Mouse (Mus musculus) megakaryocyte, embryonic 14.5 days (primary cell): ENCODE results near the gene Col15a1. TPM values are rescaled to one million over a fixed set of nuclear protein-coding genes. Genes with fewer than 3 reads are reported as not detected.

Experiments used
- H3K27me3 ChIP-seq: replicated peaks from 2 replicates; pipeline ENCODE3; 2012; ENCODE audit warnings: inconsistent platforms
- H3K36me3 ChIP-seq: replicated peaks from 2 replicates; pipeline ENCODE3; 2012; ENCODE audit warnings: low read length, inconsistent platforms, mixed read lengths
- H3K4me1 ChIP-seq: 2 replicates; pipeline ENCODE4 v1.6.1; 2012; ENCODE audit warnings: inconsistent platforms
- H3K4me3 ChIP-seq: replicated peaks from 2 replicates; pipeline ENCODE3; 2012; ENCODE audit warnings: moderate library complexity, mild to moderate bottlenecking, inconsistent platforms
- H3K9me3 ChIP-seq: 2 replicates; pipeline ENCODE4 v1.6.1; 2012; ENCODE audit warnings: inconsistent platforms
- FLI1 ChIP-seq: IDR thresholded peaks from 2 replicates; pipeline ENCODE4 v1.6.1; 2012; ENCODE audit warnings: low read length, inconsistent platforms, mixed read lengths
- GATA1 ChIP-seq: IDR thresholded peaks from 3 replicates; pipeline ENCODE4 v1.6.1; 2012; ENCODE audit warnings: mixed read lengths, low read length, inconsistent platforms, borderline replicate concordance
- polyA plus RNA-seq: library from polyadenylated mRNA; stranded (reverse); fragments of >175 nt; gene quantifications from 2 replicates; pipeline ENCODE4 v1.2.3, GENCODE M21; 2012; ENCODE audit warnings: low replicate concordance; ENCODE audit not compliant: insufficient read depth

Col15a1 gene
- polyA plus RNA-seq, 1 experiment: 0.16 TPM

- TF ChIP-seq FLI1: no peak
- no peak for TF ChIP-seq GATA1
- peaks cover 57% of the 10 kb centered on the region for H3K27me3 ChIP-seq
- no peaks in the 10 kb centered on the region for H3K9me3 ChIP-seq
- 0 out of 2 replicates have a peak, but pooled peaks cover 3% of the 10 kb centered on the region for H3K4me1 ChIP-seq
- H3K36me3 ChIP-seq: no peaks in the 10 kb centered on the region
- H3K4me3 ChIP-seq: no peak overlapping the region
Measured at GRCm38 (mm10) chr4:47227756-47228155, 19.8 kb downstream of the Col15a1 start.

GRCm38 (mm10) chr4:47228945-47229344 lies 21.0 kb downstream of the Col15a1 start:
- no peak overlapping the region for H3K4me3 ChIP-seq
- no peak for TF ChIP-seq FLI1
- H3K4me1 ChIP-seq: peaks cover 11% of the 10 kb centered on the region; the same call in 1 of the 2 replicates
- H3K9me3 ChIP-seq: no peaks in the 10 kb centered on the region
- H3K36me3 ChIP-seq: no peaks in the 10 kb centered on the region
- peaks cover 50% of the 10 kb centered on the region for H3K27me3 ChIP-seq

- Histone ChIP-seq H3K4me3 (no peak overlapping the region), H3K36me3 (no peaks in the 10 kb centered on the region), H3K9me3 (no peaks in the 10 kb centered on the region), H3K4me1 (peaks cover 27% of the 10 kb centered on the region), H3K27me3 (peaks cover 47% of the 10 kb centered on the region)
- no peak for TF ChIP-seq FLI1
Measured at GRCm38 (mm10) chr4:47230498-47230897, 22.5 kb downstream of the Col15a1 start.

DNA sequence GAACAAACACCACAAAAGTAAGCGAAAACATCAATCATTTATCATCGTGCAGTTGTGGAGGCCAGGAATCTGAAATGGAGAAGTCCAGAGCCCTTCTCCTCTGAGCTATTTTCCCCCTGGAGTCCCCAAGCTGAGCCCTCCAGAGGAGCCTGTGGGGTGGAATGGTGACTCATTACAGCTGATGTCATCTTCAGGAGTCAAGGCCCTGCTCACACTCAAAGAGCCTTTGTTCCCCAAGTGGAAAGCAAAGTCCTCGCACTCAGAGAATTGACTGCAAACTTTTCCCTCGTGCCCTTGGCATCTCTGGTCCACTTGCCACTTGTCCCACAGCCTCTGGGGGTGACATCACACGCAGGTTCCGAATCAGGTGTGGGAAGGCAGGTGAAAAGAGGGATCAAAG lies 23.4 kb downstream of the Col15a1 start:
- Histone ChIP-seq H3K9me3 (no peaks in the 10 kb centered on the region), H3K27me3 (peaks cover 48% of the 10 kb centered on the region), H3K36me3 (no peaks in the 10 kb centered on the region), H3K4me1 (peaks cover 29% of the 10 kb centered on the region), H3K4me3 (no peak overlapping the region)
- TF ChIP-seq FLI1 (no peak), GATA1 (no peak)

- Histone ChIP-seq H3K9me3 (no peaks in the 10 kb centered on the region), H3K36me3 (no peaks in the 10 kb centered on the region), H3K4me3 (no peak overlapping the region), H3K4me1 (peaks cover 34% of the 10 kb centered on the region), H3K27me3 (peaks cover 47% of the 10 kb centered on the region)
- TF ChIP-seq FLI1: no peak
- no peak for TF ChIP-seq GATA1
Measured at GRCm38 (mm10) chr4:47233192-47233835, 25.4 kb downstream of the Col15a1 start.

GRCm38 (mm10) chr4:47234667-47235267 lies 26.8 kb downstream of the Col15a1 start:
- Histone ChIP-seq H3K4me1 (peaks cover 41% of the 10 kb centered on the region), H3K9me3 (no peaks in the 10 kb centered on the region), H3K4me3 (peak overlapping the region; percentile 8), H3K36me3 (no peaks in the 10 kb centered on the region), H3K27me3 (peaks cover 40% of the 10 kb centered on the region)
- no peak for TF ChIP-seq GATA1
- no peak for TF ChIP-seq FLI1

DNA sequence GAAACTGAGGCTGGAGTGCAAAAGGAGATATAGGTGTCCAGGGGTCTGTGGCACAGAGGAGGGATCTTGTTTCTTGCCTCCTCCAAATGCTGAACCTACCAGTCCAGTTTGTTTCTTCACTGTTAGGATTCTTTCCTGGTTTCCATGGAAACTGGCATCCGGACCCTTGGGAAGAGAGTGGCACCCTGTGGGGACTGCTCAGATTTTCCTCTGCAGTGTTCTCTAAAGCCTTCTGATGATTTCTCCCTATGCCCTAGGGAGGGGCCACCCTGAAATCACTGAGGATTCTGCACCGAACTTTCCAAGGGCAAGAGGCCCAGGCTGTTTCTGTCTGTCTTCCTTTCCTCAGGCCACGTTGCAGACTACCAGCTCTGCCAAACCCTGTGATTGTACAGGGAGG lies 27.4 kb downstream of the Col15a1 start:
- peaks cover 38% of the 10 kb centered on the region for H3K27me3 ChIP-seq
- TF ChIP-seq GATA1 (no peak), FLI1 (no peak)
- H3K36me3 ChIP-seq: no peaks in the 10 kb centered on the region
- H3K4me3 ChIP-seq: no peak overlapping the region
- no peaks in the 10 kb centered on the region for H3K9me3 ChIP-seq
- peaks cover 43% of the 10 kb centered on the region for H3K4me1 ChIP-seq

DNA sequence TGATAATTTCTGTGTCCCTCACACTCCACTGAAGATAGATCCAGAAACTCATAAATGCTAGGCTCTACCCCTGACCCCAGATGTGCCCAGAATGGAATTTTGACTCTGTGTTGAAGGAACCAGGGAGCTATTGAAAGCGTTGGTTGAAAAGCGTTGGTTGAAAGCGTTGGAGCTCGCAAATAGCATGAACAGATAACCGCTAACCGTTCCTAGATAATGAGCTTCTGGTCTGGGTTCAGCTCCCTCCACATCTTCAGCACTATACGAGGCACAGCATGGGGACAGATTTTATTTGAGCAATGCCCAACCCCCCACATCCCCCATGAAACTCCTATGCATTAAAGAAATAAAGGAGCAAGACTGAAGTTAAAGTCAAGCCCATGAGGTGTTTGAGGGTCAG lies 28.1 kb downstream of the Col15a1 start:
- Histone ChIP-seq H3K4me3 (no peak overlapping the region), H3K36me3 (no peaks in the 10 kb centered on the region), H3K9me3 (no peaks in the 10 kb centered on the region), H3K4me1 (peaks cover 41% of the 10 kb centered on the region), H3K27me3 (peaks cover 38% of the 10 kb centered on the region)
- no peak for TF ChIP-seq GATA1
- no peak for TF ChIP-seq FLI1

DNA sequence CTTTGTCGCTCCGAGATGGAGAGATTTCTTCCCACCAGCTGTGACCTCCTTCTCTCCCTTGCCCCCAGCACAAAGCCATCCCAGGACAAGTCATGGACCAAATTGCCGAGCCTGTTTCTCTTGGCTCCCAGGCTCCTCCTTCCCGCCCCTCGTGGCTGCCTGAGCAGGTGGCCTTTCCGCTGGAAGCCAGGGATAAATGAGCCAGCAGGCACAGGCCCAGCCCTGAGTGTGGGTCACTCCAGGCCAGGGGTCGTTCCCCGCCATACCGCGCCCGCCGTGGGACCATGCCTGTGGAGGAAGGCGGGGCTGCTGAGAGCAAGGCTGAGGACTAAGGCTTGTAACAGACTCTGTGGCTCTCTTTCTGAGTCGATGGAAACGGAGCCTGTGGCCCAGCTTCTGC lies 29.3 kb downstream of the Col15a1 start:
- Histone ChIP-seq H3K9me3 (no peaks in the 10 kb centered on the region), H3K27me3 (peaks cover 39% of the 10 kb centered on the region), H3K4me1 (peaks cover 41% of the 10 kb centered on the region), H3K36me3 (no peaks in the 10 kb centered on the region), H3K4me3 (no peak overlapping the region)
- no peak for TF ChIP-seq GATA1
- no peak for TF ChIP-seq FLI1

GRCm38 (mm10) chr4:47239114-47239513 lies 31.2 kb downstream of the Col15a1 start:
- no peaks in the 10 kb centered on the region for H3K9me3 ChIP-seq
- TF ChIP-seq GATA1: no peak
- TF ChIP-seq FLI1: no peak
- H3K4me1 ChIP-seq: peaks cover 39% of the 10 kb centered on the region
- no peak overlapping the region for H3K4me3 ChIP-seq
- H3K36me3 ChIP-seq: no peaks in the 10 kb centered on the region
- peaks cover 44% of the 10 kb centered on the region for H3K27me3 ChIP-seq

DNA sequence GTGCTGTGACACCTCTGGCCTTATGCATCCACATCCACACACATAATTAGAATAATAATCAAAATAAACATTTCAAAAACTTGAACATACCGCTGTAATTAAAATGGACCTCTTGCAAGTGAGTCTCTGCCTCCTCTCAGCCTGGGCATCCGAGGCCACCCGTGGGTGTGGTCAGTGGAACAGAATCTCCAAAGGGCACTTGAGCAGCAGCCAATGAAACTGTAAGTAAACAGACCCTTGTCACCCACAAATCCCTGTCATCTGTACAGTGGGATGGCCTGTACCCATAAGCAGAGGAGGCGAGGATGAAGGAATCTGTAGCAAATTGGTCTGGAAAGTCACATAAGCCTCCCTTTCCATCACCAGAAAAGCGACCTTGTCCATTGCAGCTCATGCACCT lies 32.9 kb downstream of the Col15a1 start:
- H3K4me3 ChIP-seq: no peak overlapping the region
- H3K9me3 ChIP-seq: no peaks in the 10 kb centered on the region
- no peaks in the 10 kb centered on the region for H3K36me3 ChIP-seq
- no peak for TF ChIP-seq FLI1
- TF ChIP-seq GATA1: no peak
- peaks cover 54% of the 10 kb centered on the region for H3K27me3 ChIP-seq
- peaks cover 29% of the 10 kb centered on the region for H3K4me1 ChIP-seq
